Mouse (Mus musculus): ENCODE results near the gene Apoe. TPM values are rescaled to one million over a fixed set of nuclear protein-coding genes. Genes with fewer than 3 reads are reported as not detected.

The Apoe gene
- total and polyA plus RNA-seq, 3 experiments = 33.3 to 61.4 TPM; not detected in 1

GRCm38 (mm10) chr7:19695213-19695594 is 3.8 kb downstream of the Apoe start (continued):
- TF ChIP-seq RCOR1 (IDR thresholded peaks at IDR 0.05; ENCODE audit: low read depth, low read length) = peak; percentile 97
- no peak for TF ChIP-seq SMC3 (IDR thresholded peaks at IDR 0.05; ENCODE audit: low read depth, low read length)

GRCm38 (mm10) chr7:19694336-19695212 is 4.4 kb downstream of the Apoe start:
- Histone ChIP-seq H3K9ac (ENCODE audit: control insufficient read depth, low read depth, low read length, poor library complexity, severe bottlenecking) (peak overlapping the region; percentile 65), H3K4me3 (ENCODE audit: control insufficient read depth in 1 of 2, insufficient read depth in 1 of 2, low read depth in 2 of 2, low read length in 2 of 2) (peak overlapping the region; percentile 3 to 15; a peak in 2 of 4 replicates), H3K9me3 (replicated peaks; ENCODE audit: insufficient read depth, low read length) (no peaks in the 10 kb centered on the region)

GRCm38 (mm10) chr7:19693421-19693820 is 5.6 kb downstream of the Apoe start:
- no peak for DNase-seq (ENCODE audit: low read depth, low spot score)
- Histone ChIP-seq H3K27me3 (ENCODE audit: control insufficient read depth in 1 of 2, insufficient read depth in 2 of 2, low read length in 2 of 2) (no peaks in the 10 kb centered on the region), H3K36me3 (ENCODE audit: control insufficient read depth in 1 of 2, insufficient read depth in 2 of 2, low read length in 2 of 2) (peaks cover 0 to 31% of the 10 kb centered on the region in 2 experiments; a peak in 2 of 4 replicates), H3K79me2 (ENCODE audit: control insufficient read depth, insufficient read depth, low read length, poor library complexity) (no peaks in the 10 kb centered on the region), H3K4me1 (ENCODE audit: control insufficient read depth in 1 of 2, insufficient read depth in 2 of 2, low read length in 2 of 2) (peaks cover 14 to 32% of the 10 kb centered on the region in 2 experiments), H3K9me3 (replicated peaks; ENCODE audit: insufficient read depth, low read length) (no peaks in the 10 kb centered on the region), H3K9ac (ENCODE audit: control insufficient read depth, low read depth, low read length, poor library complexity, severe bottlenecking) (no peak overlapping the region), H3K4me3 (ENCODE audit: control insufficient read depth in 1 of 2, insufficient read depth in 1 of 2, low read depth in 2 of 2, low read length in 2 of 2) (no peak overlapping the region), H3K27ac (ENCODE audit: control insufficient read depth, low read depth, low read length) (peak overlapping the region; percentile 98)
- TF ChIP-seq GABPA (IDR thresholded peaks at IDR 0.05; ENCODE audit: low read depth, low read length) = no peak
- TF ChIP-seq TAL1 (IDR thresholded peaks at IDR 0.05; ENCODE audit: low read length) = no peak
- TF ChIP-seq UBTF (IDR thresholded peaks at IDR 0.05; ENCODE audit: borderline replicate concordance, insufficient read depth, low read depth, low read length) = no peak
- TF ChIP-seq KAT2A (conservative IDR thresholded peaks at IDR 0.05; ENCODE audit: low read depth, low read length) = no peak
- TF ChIP-seq CHD1 (IDR thresholded peaks at IDR 0.05; ENCODE audit: low read depth, low read length) = no peak
- no peak for TF ChIP-seq NELFE (IDR thresholded peaks at IDR 0.05; ENCODE audit: low read depth, low read length)
- no peak for TF ChIP-seq USF1 (IDR thresholded peaks at IDR 0.05; ENCODE audit: low read depth, low read length)
- no peak for TF ChIP-seq USF2 (IDR thresholded peaks at IDR 0.05; ENCODE audit: borderline replicate concordance in 1 of 2, insufficient read depth in 1 of 2, low read depth in 1 of 2, low read length in 2 of 2)
- no peak for TF ChIP-seq CHD2 (IDR thresholded peaks at IDR 0.05; ENCODE audit: low read length)
- TF ChIP-seq MYB (IDR thresholded peaks at IDR 0.05; ENCODE audit: low read depth, low read length) = no peak
- no peak for TF ChIP-seq ZC3H11A (IDR thresholded peaks at IDR 0.05; ENCODE audit: low read depth, low read length)
- TF ChIP-seq MAFK (IDR thresholded peaks at IDR 0.05; ENCODE audit: borderline replicate concordance, low read depth, low read length) = no peak
- no peak for TF ChIP-seq TCF12 (IDR thresholded peaks at IDR 0.05; ENCODE audit: low read depth, low read length)
- no peak for TF ChIP-seq ELF1 (IDR thresholded peaks at IDR 0.05; ENCODE audit: low read depth, low read length)
- no peak for TF ChIP-seq GATA1 (IDR thresholded peaks at IDR 0.05; ENCODE audit: low read depth, low read length)
- TF ChIP-seq ZKSCAN1 (IDR thresholded peaks at IDR 0.05; ENCODE audit: low read depth, low read length) = no peak
- TF ChIP-seq POLR2AphosphoS5 (IDR thresholded peaks at IDR 0.05; ENCODE audit: borderline replicate concordance, low read depth, low read length) = no peak
- no peak for TF ChIP-seq E2F4 (IDR thresholded peaks at IDR 0.05; ENCODE audit: borderline replicate concordance, low read depth, low read length)

More at GRCm38 (mm10) chr7:19694336-19695212, 4.4 kb downstream of the Apoe start:
- peaks cover 14 to 39% of the 10 kb centered on the region in 2 experiments for H3K4me1 ChIP-seq (ENCODE audit: control insufficient read depth in 1 of 2, insufficient read depth in 2 of 2, low read length in 2 of 2)
- peak overlapping the region; percentile 98 for H3K27ac ChIP-seq (ENCODE audit: control insufficient read depth, low read depth, low read length)
- H3K36me3 ChIP-seq (ENCODE audit: control insufficient read depth in 1 of 2, insufficient read depth in 2 of 2, low read length in 2 of 2) = peaks cover 0 to 36% of the 10 kb centered on the region in 2 experiments; a peak in 2 of 4 replicates
- DNase-seq (ENCODE audit: low read depth, low spot score) = peak; percentile 66
- H3K27me3 ChIP-seq (ENCODE audit: control insufficient read depth in 1 of 2, insufficient read depth in 2 of 2, low read length in 2 of 2) = no peaks in the 10 kb centered on the region
- TF ChIP-seq MYB (IDR thresholded peaks at IDR 0.05; ENCODE audit: low read depth, low read length) = no peak
- TF ChIP-seq TBP (IDR thresholded peaks at IDR 0.05; ENCODE audit: low read depth, low read length) = no peak; the same call in 1 of the 2 replicates
- no peak for TF ChIP-seq POLR2AphosphoS5 (IDR thresholded peaks at IDR 0.05; ENCODE audit: borderline replicate concordance, low read depth, low read length)
- no peak for TF ChIP-seq ZKSCAN1 (IDR thresholded peaks at IDR 0.05; ENCODE audit: low read depth, low read length)
- peak; percentile 63 for TF ChIP-seq USF1 (IDR thresholded peaks at IDR 0.05; ENCODE audit: low read depth, low read length)
- no peak for TF ChIP-seq ETS1 (IDR thresholded peaks at IDR 0.05; ENCODE audit: low read depth, low read length)
- no peak for TF ChIP-seq GATA1 (IDR thresholded peaks at IDR 0.05; ENCODE audit: low read depth, low read length)
- no peak for TF ChIP-seq EP300 (IDR thresholded peaks at IDR 0.05; ENCODE audit: low read depth in 1 of 2, low read length in 2 of 2)
- TF ChIP-seq TAL1 (IDR thresholded peaks at IDR 0.05; ENCODE audit: low read length) = no peak
- no peaks in the 10 kb centered on the region for H3K79me2 ChIP-seq (ENCODE audit: control insufficient read depth, insufficient read depth, low read length, poor library complexity)

All from MEL (cell line).